Mouse (Mus musculus) spleen, adult 2 months (tissue): Measurements from ENCODE around the gene Dnase1l2. TPM values are rescaled to one million over a fixed set of nuclear protein-coding genes. Genes with fewer than 3 reads are reported as not detected.

Experiments
- DNase-seq, 2 experiments: peaks; one replicate each; pipeline versions ENCODE4 v3.0.0 to v3.0.0-alpha.2; 2012 to 2021; ENCODE audit warnings: low spot score in 2 of 2, low read depth in 1 of 2
- H3K27ac ChIP-seq: fragments of 200-500 bp; 2 replicates; pipeline ENCODE4 v1.5.1; 2012; ENCODE audit warnings: low read length, inconsistent platforms; ENCODE audit not compliant: insufficient read depth
- H3K27me3 ChIP-seq: fragments of 200-500 bp; 2 replicates; pipeline ENCODE4 v1.6.1; 2012; ENCODE audit warnings: mild to moderate bottlenecking, moderate library complexity, low read length, inconsistent platforms; ENCODE audit not compliant: control insufficient read depth, insufficient read depth
- H3K36me3 ChIP-seq: fragments of 200-500 bp; 2 replicates; pipeline ENCODE4 v1.6.1; 2012; ENCODE audit warnings: mild to moderate bottlenecking, low read length, inconsistent platforms; ENCODE audit not compliant: control insufficient read depth, insufficient read depth
- H3K4me1 ChIP-seq: fragments of 200-500 bp; 2 replicates; pipeline ENCODE4 v1.6.1; 2011; ENCODE audit warnings: inconsistent platforms; ENCODE audit not compliant: control insufficient read depth, insufficient read depth, insufficient read length
- H3K4me3 ChIP-seq: fragments of 200-500 bp; 2 replicates; pipeline ENCODE4 v1.5.1; 2011; ENCODE audit warnings: mild to moderate bottlenecking, inconsistent platforms; ENCODE audit not compliant: insufficient read depth, insufficient read length; ENCODE audit errors: extremely low read depth
- CTCF ChIP-seq: fragments of 200-500 bp; IDR thresholded peaks from 2 replicates; pipeline ENCODE4 v1.5.1; 2011; ENCODE audit warnings: mild to moderate bottlenecking, inconsistent platforms; ENCODE audit not compliant: insufficient read depth, insufficient read length, insufficient replicate concordance; ENCODE audit errors: extremely low read depth
- POLR2A ChIP-seq: fragments of 200-500 bp; IDR thresholded peaks from 2 replicates; pipeline ENCODE4 v1.6.1; 2011; ENCODE audit warnings: low read depth, low read length, inconsistent platforms
- WGBS: fragments of 180-500 bp; shearing (Covaris S2); methylation state at CpG from one replicate; pipeline ENCODE4 v1.1.7; 2018; 5-methylcytosine and 5-hydroxymethylcytosine counted together
- polyA plus RNA-seq: library from polyadenylated mRNA; depleted of rRNA; stranded (reverse); fragments of >200 nt; gene quantifications from 2 replicates; pipeline ENCODE4 v1.2.3, GENCODE M21; 2012

The Dnase1l2 gene
- polyA plus RNA-seq, 1 experiment, result 8.6 TPM

DNA sequence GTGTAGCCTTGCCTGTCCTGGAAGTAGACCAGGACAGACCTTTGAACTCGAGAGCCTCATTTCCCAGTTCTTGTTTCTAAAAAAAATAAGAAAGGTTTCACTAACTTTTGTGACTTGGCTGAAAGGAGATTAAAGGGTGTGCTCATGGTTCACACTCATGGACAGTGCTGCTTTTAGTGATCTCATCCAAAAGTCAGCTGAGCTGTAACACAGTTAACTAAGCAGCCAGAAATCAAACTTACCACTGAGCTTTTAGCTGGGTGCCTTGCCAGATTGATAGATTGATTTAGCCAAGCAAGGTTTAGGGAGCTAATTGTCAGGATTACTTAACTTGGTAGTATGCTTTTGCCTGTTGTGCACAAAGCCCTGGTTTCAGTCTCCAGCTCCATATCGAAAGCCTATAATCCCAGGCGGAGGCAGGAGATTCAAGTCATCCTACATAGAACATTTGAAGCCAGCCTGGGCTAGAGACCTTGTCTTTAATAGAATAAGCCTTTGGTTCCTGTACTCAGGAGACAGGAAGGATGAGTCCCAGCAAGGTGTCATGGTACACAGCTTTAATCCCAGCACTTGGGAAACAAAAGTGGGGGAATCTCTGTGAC, 26.8 kb downstream of the Dnase1l2 start:
- no peak for DNase-seq
- WGBS, result 80% methylated on average over 3 of the region's 3 CpGs
- no peak overlapping the region for H3K27ac ChIP-seq
- TF ChIP-seq POLR2A, result no peak
- no peak for TF ChIP-seq CTCF
- peaks cover 3% of the 10 kb centered on the region; the same call in 1 of the 2 replicates for H3K4me1 ChIP-seq
- peaks cover 18% of the 10 kb centered on the region for H3K36me3 ChIP-seq
- no peak overlapping the region for H3K4me3 ChIP-seq
- no peaks in the 10 kb centered on the region for H3K27me3 ChIP-seq

- Histone ChIP-seq H3K27ac (peak overlapping the region; percentile 81), H3K4me1 (peaks cover 3% of the 10 kb centered on the region; the same call in 1 of the 2 replicates), H3K36me3 (peaks cover 15% of the 10 kb centered on the region), H3K4me3 (peak overlapping the region; percentile 89), H3K27me3 (no peaks in the 10 kb centered on the region)
- peak in 1 of 2 experiments; percentile 11 for DNase-seq
- under 1% methylated on average over 21 of the region's 21 CpGs for WGBS
- TF ChIP-seq CTCF (no peak), POLR2A (no peak)
These were observed 27.9 kb downstream of the Dnase1l2 start for GRCm38 (mm10) chr17:24415011-24415410.

- peaks cover 15% of the 10 kb centered on the region for H3K36me3 ChIP-seq
- peak within 1 kb of the TSS; percentile 89 for H3K4me3 ChIP-seq
These were observed 28.5 kb downstream of the Dnase1l2 start, which contains the start of gene Rnps1 for GRCm38 (mm10) chr17:24414230-24414976. Rnps1 (plus strand) TSS chr17:24414565.

DNA sequence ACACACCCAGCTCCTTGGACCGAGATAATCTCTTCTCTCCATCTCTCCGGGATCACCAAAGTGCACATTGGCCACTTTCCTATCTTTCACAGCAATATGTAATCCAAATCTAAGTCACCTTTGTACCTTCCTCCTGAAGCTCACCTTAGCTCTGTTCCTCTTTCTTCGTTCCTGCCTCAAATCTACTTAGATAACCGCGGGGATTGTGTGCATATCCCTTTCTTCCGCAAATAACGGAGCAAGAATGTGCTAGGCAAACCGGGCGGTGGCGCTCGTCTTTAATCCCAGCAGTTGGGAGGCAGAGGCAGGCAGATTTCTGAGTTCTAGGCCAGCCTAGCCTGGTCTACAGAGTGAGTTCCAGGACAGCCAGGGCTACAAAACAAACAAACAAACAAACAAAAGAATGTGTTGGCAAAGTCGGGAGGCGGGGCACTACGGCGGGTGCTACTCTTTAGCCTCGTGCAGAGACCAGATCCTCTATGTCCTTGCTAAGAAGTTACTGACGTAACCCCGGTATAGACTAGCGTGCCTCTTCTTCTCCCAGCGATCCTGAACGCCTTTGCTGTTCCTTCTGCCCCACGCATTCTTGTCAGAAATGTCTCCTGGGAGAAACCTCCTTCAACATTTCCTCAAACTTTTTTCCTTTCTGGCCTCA, 29.2 kb downstream of the Dnase1l2 start:
- Histone ChIP-seq H3K4me3 (peak overlapping the region; percentile 64), H3K27ac (peak overlapping the region; percentile 76), H3K36me3 (peaks cover 18% of the 10 kb centered on the region), H3K27me3 (no peaks in the 10 kb centered on the region), H3K4me1 (peaks cover 3% of the 10 kb centered on the region; the same call in 1 of the 2 replicates)
- 8% methylated on average over 22 of the region's 22 CpGs for WGBS
- no peak for TF ChIP-seq POLR2A
- no peak for TF ChIP-seq CTCF
- DNase-seq, result peak in 1 of 2 experiments; percentile 42

More at GRCm38 (mm10) chr17:24414230-24414976, 28.5 kb downstream of the Dnase1l2 start, which contains the start of gene Rnps1:
- Histone ChIP-seq H3K27me3 (no peaks in the 10 kb centered on the region), H3K4me1 (peaks cover 3% of the 10 kb centered on the region; the same call in 1 of the 2 replicates), H3K27ac (peak within 1 kb of the TSS; percentile 81)
- under 1% methylated on average over 64 of the region's 64 CpGs for WGBS
- DNase-seq, result peak; percentile 88 to 97
- TF ChIP-seq POLR2A, result peak; percentile 79
- TF ChIP-seq CTCF, result no peak

DNA sequence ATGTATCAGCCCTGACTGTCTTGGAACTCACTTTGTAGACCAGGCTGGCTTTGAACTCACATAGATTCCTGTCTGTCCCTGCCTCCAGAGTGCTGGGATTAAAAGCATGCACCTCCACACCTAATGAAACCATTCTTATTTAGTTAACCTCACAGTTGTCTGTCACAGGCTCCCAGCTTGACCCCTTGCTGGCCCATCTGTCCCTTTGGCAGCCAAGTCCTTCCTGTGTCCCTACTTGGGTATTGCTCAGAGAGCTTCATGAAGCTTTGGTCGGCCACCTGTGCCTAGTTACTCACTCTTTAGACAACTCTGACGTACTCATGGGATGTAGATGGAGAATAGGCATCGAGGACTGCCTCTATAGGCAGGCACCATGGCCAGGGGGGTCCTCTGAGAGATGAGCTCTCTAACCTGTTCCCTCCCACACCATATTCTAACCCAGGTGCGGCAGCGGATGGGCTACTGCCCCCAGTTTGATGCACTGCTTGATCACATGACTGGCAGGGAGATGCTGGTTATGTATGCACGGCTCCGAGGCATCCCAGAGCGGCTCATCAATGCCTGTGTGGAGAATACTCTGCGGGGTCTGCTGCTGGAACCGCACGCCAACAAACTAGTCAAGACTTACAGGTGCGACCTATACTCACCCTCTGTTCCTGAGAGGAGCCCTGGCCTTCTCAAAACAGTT, 35.6 kb downstream of the Dnase1l2 start:
- TF ChIP-seq POLR2A (no peak), CTCF (no peak)
- Histone ChIP-seq H3K27me3 (no peaks in the 10 kb centered on the region), H3K4me3 (no peak overlapping the region), H3K36me3 (peaks cover 40% of the 10 kb centered on the region), H3K4me1 (no peaks in the 10 kb centered on the region), H3K27ac (no peak overlapping the region)
- 94% methylated on average over 12 of the region's 12 CpGs for WGBS
- no peak for DNase-seq

GRCm38 (mm10) chr17:24402371-24402770, 40.5 kb downstream of the Dnase1l2 start:
- H3K27me3 ChIP-seq, result no peaks in the 10 kb centered on the region
- WGBS, result 89% methylated on average over 3 of the region's 3 CpGs
- no peak overlapping the region for H3K4me3 ChIP-seq
- H3K36me3 ChIP-seq, result peaks cover 34% of the 10 kb centered on the region
- no peak for TF ChIP-seq POLR2A
- no peak for TF ChIP-seq CTCF
- DNase-seq, result no peak
- no peaks in the 10 kb centered on the region for H3K4me1 ChIP-seq
- H3K27ac ChIP-seq, result no peak overlapping the region
